Mouse (Mus musculus) lung, adult 2 months (tissue): Measurements from ENCODE around the gene Fbxo21.

ENCODE experiments used
- CTCF ChIP-seq: fragments of 200-500 bp; IDR thresholded peaks from 2 replicates; pipeline ENCODE4 v1.5.1; 2011; ENCODE audit warnings: mild to moderate bottlenecking, low read length, control low read depth; ENCODE audit not compliant: insufficient read depth
- POLR2A ChIP-seq: fragments of 200-500 bp; IDR thresholded peaks from 2 replicates; pipeline ENCODE4 v1.6.1; 2011; ENCODE audit warnings: low read depth, mild to moderate bottlenecking, control low read depth, low read length, borderline replicate concordance; ENCODE audit errors: extremely low read depth

DNA sequence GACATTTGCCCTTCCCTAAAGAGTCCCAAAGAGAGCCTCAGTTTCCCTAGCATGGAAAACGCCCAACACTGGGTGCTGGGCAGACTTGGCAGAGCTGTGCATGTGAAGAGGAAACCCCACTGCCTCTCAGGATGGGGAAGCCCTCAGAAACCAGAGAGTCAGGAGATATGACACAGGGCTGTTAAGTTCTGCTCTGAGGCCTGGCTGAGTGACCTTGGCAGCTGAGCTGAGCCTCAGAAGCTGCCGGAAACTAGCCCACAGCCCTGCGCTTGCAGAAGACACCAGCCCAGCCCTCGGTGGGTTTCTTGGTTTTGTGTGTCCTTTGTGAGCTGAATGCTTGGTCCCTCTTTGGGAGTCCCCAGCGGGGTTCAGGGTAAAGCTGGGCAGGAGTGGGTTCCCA lies 72.4 kb downstream of the Fbxo21 start:
- no peak for TF ChIP-seq CTCF
- TF ChIP-seq POLR2A, result no peak
